Mouse (Mus musculus) midbrain, embryonic 12.5 days (tissue): ENCODE results near the gene Ikzf2. TPM values are rescaled to one million over a fixed set of nuclear protein-coding genes. Genes with fewer than 3 reads are reported as not detected.

Source experiments
- ATAC-seq: fragments of 200-750 bp; cut with Nextera tagmentation; 2 replicates; pipeline ENCODE4 v1.8.0; 2017; ENCODE audit warnings: low read depth, moderate TSS enrichment, moderate library complexity; ENCODE audit not compliant: low FRiP score
- H3K27ac ChIP-seq: fragments of 300-500 bp; sonication (generic); replicated peaks from 2 replicates; pipeline ENCODE4 v1.5.1; 2016; ENCODE audit warnings: mild to moderate bottlenecking
- H3K27me3 ChIP-seq: fragments of 300-500 bp; sonication (generic); 2 replicates; pipeline ENCODE4 v1.6.1; 2016; ENCODE audit warnings: mild to moderate bottlenecking
- H3K36me3 ChIP-seq: fragments of 300-500 bp; sonication (generic); 2 replicates; pipeline ENCODE4 v1.6.1; 2016
- H3K4me1 ChIP-seq: fragments of 300-500 bp; sonication (generic); 2 replicates; pipeline ENCODE4 v1.6.1; 2016
- H3K4me2 ChIP-seq: fragments of 300-500 bp; sonication (generic); replicated peaks from 2 replicates; pipeline ENCODE4 v1.6.1; 2016; ENCODE audit warnings: mild to moderate bottlenecking, moderate library complexity
- H3K4me3 ChIP-seq: fragments of 300-500 bp; sonication (generic); 2 replicates; pipeline ENCODE4 v1.5.1; 2016; ENCODE audit warnings: mild to moderate bottlenecking
- H3K9ac ChIP-seq: fragments of 300-500 bp; sonication (generic); replicated peaks from 2 replicates; pipeline ENCODE4 v1.6.1; 2016; ENCODE audit warnings: mild to moderate bottlenecking, moderate library complexity
- H3K9me3 ChIP-seq: fragments of 300-500 bp; sonication (generic); 2 replicates; pipeline ENCODE4 v1.6.1; 2016; ENCODE audit warnings: mild to moderate bottlenecking
- WGBS: fragments of 180-500 bp; shearing (Covaris S2); methylation state at CpG from one replicate; pipeline ENCODE4 v1.1.7; 2016; 5-methylcytosine and 5-hydroxymethylcytosine counted together
- polyA plus RNA-seq: library from polyadenylated mRNA; unstranded; fragments of >200 nt; fragmentation: Nextera tagmentation; extraction: Ambion mirVana; gene quantifications from 2 replicates; pipeline ENCODE4 v1.2.1, GENCODE M21; 2016

Ikzf2 gene
- polyA plus RNA-seq, 1 experiment from 2014 or later, result 6.0 TPM

GRCm38 (mm10) chr1:69657455-69657854 is 29.6 kb downstream of the Ikzf2 start:
- Histone ChIP-seq H3K27me3 (no peaks in the 10 kb centered on the region), H3K4me2 (no peak overlapping the region), H3K36me3 (no peaks in the 10 kb centered on the region), H3K27ac (no peak overlapping the region), H3K9me3 (no peaks in the 10 kb centered on the region), H3K9ac (no peak overlapping the region), H3K4me3 (no peak overlapping the region), H3K4me1 (peaks cover 13% of the 10 kb centered on the region; the same call in 1 of the 2 replicates)
- ATAC-seq, result no peak
- 68% methylated on average over 3 of the region's 3 CpGs for WGBS

- H3K36me3 ChIP-seq, result no peaks in the 10 kb centered on the region
- peaks cover 13% of the 10 kb centered on the region; the same call in 1 of the 2 replicates for H3K4me1 ChIP-seq
- no peaks in the 10 kb centered on the region for H3K9me3 ChIP-seq
- no peak for ATAC-seq
- H3K9ac ChIP-seq, result no peak overlapping the region
- H3K4me2 ChIP-seq, result no peak overlapping the region
- WGBS, result 41% methylated on average over 16 of the region's 16 CpGs
- H3K4me3 ChIP-seq, result no peak overlapping the region
- no peak overlapping the region for H3K27ac ChIP-seq
- no peaks in the 10 kb centered on the region for H3K27me3 ChIP-seq
Observed at GRCm38 (mm10) chr1:69656929-69657328, 30.1 kb downstream of the Ikzf2 start.

GRCm38 (mm10) chr1:69656047-69656782 is 30.8 kb downstream of the Ikzf2 start:
- Histone ChIP-seq H3K27me3 (no peaks in the 10 kb centered on the region), H3K36me3 (no peaks in the 10 kb centered on the region), H3K9me3 (no peaks in the 10 kb centered on the region), H3K4me2 (no peak overlapping the region), H3K27ac (no peak overlapping the region), H3K9ac (no peak overlapping the region), H3K4me1 (peaks cover 13% of the 10 kb centered on the region; the same call in 1 of the 2 replicates), H3K4me3 (no peak overlapping the region)
- WGBS, result 56% methylated on average over 5 of the region's 5 CpGs
- ATAC-seq, result no peak

- Histone ChIP-seq H3K4me1 (peaks cover 13% of the 10 kb centered on the region; the same call in 1 of the 2 replicates), H3K27ac (no peak overlapping the region), H3K9me3 (no peaks in the 10 kb centered on the region), H3K36me3 (no peaks in the 10 kb centered on the region), H3K9ac (no peak overlapping the region), H3K27me3 (no peaks in the 10 kb centered on the region), H3K4me2 (no peak overlapping the region), H3K4me3 (no peak overlapping the region)
- WGBS, result 88% methylated on average over 5 of the region's 5 CpGs
- no peak for ATAC-seq
Observed at GRCm38 (mm10) chr1:69655368-69655767, 31.7 kb downstream of the Ikzf2 start.

- Histone ChIP-seq H3K9ac (no peak overlapping the region), H3K9me3 (no peaks in the 10 kb centered on the region), H3K4me2 (no peak overlapping the region), H3K36me3 (no peaks in the 10 kb centered on the region), H3K4me1 (peaks cover 13% of the 10 kb centered on the region; the same call in 1 of the 2 replicates), H3K27me3 (no peaks in the 10 kb centered on the region), H3K4me3 (no peak overlapping the region), H3K27ac (no peak overlapping the region)
- ATAC-seq, result no peak
- 88% methylated on average over 1 of the region's 1 CpGs for WGBS
Observed at GRCm38 (mm10) chr1:69654955-69655354, 32.1 kb downstream of the Ikzf2 start.

- Histone ChIP-seq H3K36me3 (no peaks in the 10 kb centered on the region), H3K4me1 (peaks cover 13% of the 10 kb centered on the region; the same call in 1 of the 2 replicates), H3K9me3 (no peaks in the 10 kb centered on the region), H3K4me3 (no peak overlapping the region), H3K27ac (no peak overlapping the region), H3K4me2 (no peak overlapping the region), H3K9ac (no peak overlapping the region), H3K27me3 (no peaks in the 10 kb centered on the region)
- 84% methylated on average over 2 of the region's 2 CpGs for WGBS
- ATAC-seq, result no peak
Observed at GRCm38 (mm10) chr1:69653419-69653818, 33.6 kb downstream of the Ikzf2 start.

GRCm38 (mm10) chr1:69643138-69643537 is 43.9 kb downstream of the Ikzf2 start:
- no peaks in the 10 kb centered on the region for H3K9me3 ChIP-seq
- ATAC-seq, result no peak
- H3K4me2 ChIP-seq, result no peak overlapping the region
- no peak overlapping the region for H3K4me3 ChIP-seq
- WGBS, result 80% methylated on average over 4 of the region's 4 CpGs
- no peak overlapping the region for H3K27ac ChIP-seq
- H3K36me3 ChIP-seq, result no peaks in the 10 kb centered on the region
- no peaks in the 10 kb centered on the region for H3K27me3 ChIP-seq
- H3K9ac ChIP-seq, result no peak overlapping the region
- H3K4me1 ChIP-seq, result no peaks in the 10 kb centered on the region

GRCm38 (mm10) chr1:69641986-69642385 is 45.1 kb downstream of the Ikzf2 start:
- ATAC-seq, result no peak
- no peak overlapping the region for H3K4me3 ChIP-seq
- no peaks in the 10 kb centered on the region for H3K9me3 ChIP-seq
- H3K27ac ChIP-seq, result no peak overlapping the region
- no peak overlapping the region for H3K9ac ChIP-seq
- WGBS, result 87% methylated on average over 6 of the region's 6 CpGs
- no peaks in the 10 kb centered on the region for H3K27me3 ChIP-seq
- H3K4me1 ChIP-seq, result no peaks in the 10 kb centered on the region
- no peak overlapping the region for H3K4me2 ChIP-seq
- H3K36me3 ChIP-seq, result no peaks in the 10 kb centered on the region

GRCm38 (mm10) chr1:69638321-69638720 is 48.7 kb downstream of the Ikzf2 start:
- Histone ChIP-seq H3K4me1 (no peaks in the 10 kb centered on the region), H3K4me2 (no peak overlapping the region), H3K9me3 (no peaks in the 10 kb centered on the region), H3K36me3 (no peaks in the 10 kb centered on the region), H3K27me3 (no peaks in the 10 kb centered on the region), H3K9ac (no peak overlapping the region), H3K4me3 (no peak overlapping the region), H3K27ac (no peak overlapping the region)
- 86% methylated on average over 8 of the region's 8 CpGs for WGBS
- ATAC-seq, result no peak

- H3K27ac ChIP-seq, result no peak overlapping the region
- ATAC-seq, result no peak
- WGBS, result 84% methylated on average over 3 of the region's 3 CpGs
Observed at GRCm38 (mm10) chr1:69637907-69638306, 49.1 kb downstream of the Ikzf2 start.

GRCm38 (mm10) chr1:69634259-69634658 is 52.8 kb downstream of the Ikzf2 start:
- Histone ChIP-seq H3K4me3 (no peak overlapping the region), H3K27me3 (no peaks in the 10 kb centered on the region), H3K36me3 (no peaks in the 10 kb centered on the region), H3K4me1 (no peaks in the 10 kb centered on the region), H3K9me3 (no peaks in the 10 kb centered on the region), H3K4me2 (no peak overlapping the region), H3K27ac (no peak overlapping the region), H3K9ac (no peak overlapping the region)
- 95% methylated on average over 2 of the region's 2 CpGs for WGBS
- no peak for ATAC-seq

More at GRCm38 (mm10) chr1:69637907-69638306, 49.1 kb downstream of the Ikzf2 start:
- Histone ChIP-seq H3K4me2 (no peak overlapping the region), H3K4me1 (no peaks in the 10 kb centered on the region), H3K4me3 (no peak overlapping the region), H3K27me3 (no peaks in the 10 kb centered on the region), H3K9me3 (no peaks in the 10 kb centered on the region), H3K36me3 (no peaks in the 10 kb centered on the region), H3K9ac (no peak overlapping the region)

GRCm38 (mm10) chr1:69630508-69630907 is 56.5 kb downstream of the Ikzf2 start:
- no peaks in the 10 kb centered on the region for H3K36me3 ChIP-seq
- H3K27me3 ChIP-seq, result no peaks in the 10 kb centered on the region
- H3K4me2 ChIP-seq, result no peak overlapping the region
- WGBS, result 90% methylated on average over 6 of the region's 6 CpGs
- H3K27ac ChIP-seq, result no peak overlapping the region
- H3K4me3 ChIP-seq, result no peak overlapping the region
- no peak overlapping the region for H3K9ac ChIP-seq
- no peak for ATAC-seq
- H3K4me1 ChIP-seq, result no peaks in the 10 kb centered on the region
- no peaks in the 10 kb centered on the region for H3K9me3 ChIP-seq

GRCm38 (mm10) chr1:69629513-69629912 is 57.5 kb downstream of the Ikzf2 start:
- H3K9me3 ChIP-seq, result no peaks in the 10 kb centered on the region
- no peaks in the 10 kb centered on the region for H3K27me3 ChIP-seq
- H3K4me2 ChIP-seq, result no peak overlapping the region
- H3K4me1 ChIP-seq, result no peaks in the 10 kb centered on the region
- 82% methylated on average over 8 of the region's 8 CpGs for WGBS
- H3K9ac ChIP-seq, result no peak overlapping the region
- no peak overlapping the region for H3K4me3 ChIP-seq
- no peaks in the 10 kb centered on the region for H3K36me3 ChIP-seq
- H3K27ac ChIP-seq, result no peak overlapping the region
- ATAC-seq, result no peak
